Mouse (Mus musculus): ENCODE measurements around the gene Mup1.
"Not testable (repeated sequence)": the region's sequence is repeated elsewhere in the genome, so short reads cannot be mapped to it uniquely, and the experiment has no call there.

Gene Mup1

DNA sequence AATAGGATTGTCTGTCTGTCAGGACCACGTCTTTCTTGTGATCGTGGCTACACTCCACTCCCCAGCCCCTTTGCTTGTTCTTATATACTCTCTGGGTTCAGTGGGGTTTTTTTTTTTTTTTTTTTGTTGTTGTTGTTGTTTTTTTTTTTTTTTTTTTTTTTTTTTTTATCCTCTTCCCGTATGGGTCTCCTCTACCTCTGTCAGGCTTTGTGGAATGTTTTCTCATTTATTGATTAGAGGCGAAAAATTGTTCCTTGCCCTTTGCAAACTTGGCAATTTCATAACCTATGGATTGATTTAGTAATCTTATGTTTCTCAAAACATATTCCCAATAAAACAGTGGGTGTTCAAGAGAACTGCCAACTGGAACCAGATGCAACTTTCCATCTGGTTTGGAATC lies at the start of gene Mup1:
Mup1 (minus strand) TSS at position 101 of the 400 bp plus-strand sequence.
- DNase-seq = not testable (repeated sequence)

Measured in liver (tissue).